30 mouse cellular contexts compared by ENCODE assay signal in the genomic region with DNA sequence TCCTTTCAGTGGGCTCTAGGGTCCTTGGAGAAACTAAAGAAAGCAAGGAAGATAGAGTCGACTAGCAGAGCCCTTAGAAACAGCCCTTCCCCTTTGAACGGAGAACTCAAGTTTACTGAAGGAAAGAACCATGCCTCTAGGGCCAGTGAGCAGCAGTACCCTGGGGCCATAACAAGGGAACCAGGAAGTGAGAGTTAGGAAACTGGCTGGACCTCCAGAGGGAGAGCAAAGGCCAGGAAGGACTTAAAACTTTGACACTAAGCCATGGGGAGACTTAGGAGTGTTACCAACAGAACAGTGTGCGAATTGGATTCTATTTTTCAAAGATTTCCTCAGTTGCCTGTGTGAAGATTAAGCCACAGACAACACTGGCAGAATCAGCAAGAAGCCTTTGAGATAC.
DNase-seq lines count a peak whose midpoint lies in the region; ATAC-seq and TF ChIP-seq lines count a peak whose summit lies in the region.
"Had no signal": no experiment of that assay in that cellular context is flagged by ENCODE, and none has a peak within 500 bp of the region (broad histone marks: within the 10 kb centered on the region; RNA-seq: fewer than 3 reads in every experiment).

No protein-coding gene starts in this region.

- H3K27ac ChIP-seq in kidney, embryonic 14.5 days (ENCODE audit: low read depth, low read length), result no peak overlapping the region
- H3K27ac ChIP-seq in lung, postnatal 0 days (ENCODE audit: low read length), result no peak overlapping the region
- H3K27ac ChIP-seq in intestine, embryonic 16.5 days (ENCODE audit: low read length), result no peak overlapping the region
- H3K27ac ChIP-seq: embryonic facial prominence, embryonic 13.5 days; forebrain, embryonic 15.5 days; heart, embryonic 15.5 days; limb, embryonic 12.5 days; liver, embryonic 13.5 days; midbrain, embryonic 12.5 days; neural tube, embryonic 15.5 days; stomach, embryonic 15.5 days had no signal

- H3K36me3 ChIP-seq in kidney, embryonic 14.5 days (ENCODE audit: control insufficient read depth, insufficient read depth, low read length), result no peaks in the 10 kb centered on the region
- no peaks in the 10 kb centered on the region for H3K36me3 ChIP-seq in lung, postnatal 0 days (ENCODE audit: insufficient read depth, low read length)
- no peaks in the 10 kb centered on the region for H3K36me3 ChIP-seq in intestine, embryonic 16.5 days (ENCODE audit: control insufficient read depth, insufficient read depth, low read length)
- H3K36me3 ChIP-seq: embryonic facial prominence, embryonic 13.5 days; forebrain, embryonic 10.5 days; forebrain, embryonic 15.5 days; heart, embryonic 15.5 days; limb, embryonic 12.5 days; liver, embryonic 13.5 days; midbrain, embryonic 12.5 days; neural tube, embryonic 15.5 days; stomach, embryonic 15.5 days had no signal

- WGBS in kidney, embryonic 14.5 days, result 81% methylated on average over 3 of the region's 3 CpGs
- 64% methylated on average over 3 of the region's 3 CpGs for WGBS in lung, postnatal 0 days
- WGBS in intestine, embryonic 16.5 days, result 59% methylated on average over 3 of the region's 3 CpGs

- H3K9ac ChIP-seq in kidney, embryonic 14.5 days (ENCODE audit: low read depth, low read length), result no peak overlapping the region
- no peak overlapping the region for H3K9ac ChIP-seq in lung, postnatal 0 days (replicated peaks; ENCODE audit: low read depth)
- H3K9ac ChIP-seq in intestine, embryonic 16.5 days (ENCODE audit: low read depth, low read length), result no peak overlapping the region
- H3K9ac ChIP-seq: embryonic facial prominence, embryonic 13.5 days; forebrain, embryonic 15.5 days; heart, embryonic 15.5 days; limb, embryonic 12.5 days; liver, embryonic 13.5 days; midbrain, embryonic 12.5 days; neural tube, embryonic 15.5 days; stomach, embryonic 15.5 days had no signal

- ATAC-seq in kidney, embryonic 14.5 days (ENCODE audit: low FRiP score, low TSS enrichment), result no peak
- ATAC-seq in lung, postnatal 0 days, result no peak
- peak; percentile 68 for ATAC-seq in intestine, embryonic 16.5 days
- ATAC-seq: CD4-positive, CD25-positive, alpha-beta regulatory T cell, adult 4 months; forebrain, embryonic 15.5 days; hindbrain, embryonic 16.5 days had no signal

- H3K4me3 ChIP-seq in kidney, embryonic 14.5 days (ENCODE audit: low read length), result no peak overlapping the region
- H3K4me3 ChIP-seq in lung, postnatal 0 days (ENCODE audit: low read depth, low read length), result no peak overlapping the region
- H3K4me3 ChIP-seq in intestine, embryonic 16.5 days (ENCODE audit: low read length), result no peak overlapping the region
- H3K4me3 ChIP-seq: embryonic facial prominence, embryonic 13.5 days; forebrain, embryonic 10.5 days; forebrain, embryonic 15.5 days; heart, embryonic 15.5 days; limb, embryonic 12.5 days; liver, embryonic 13.5 days; megakaryocyte, embryonic 14.5 days; midbrain, embryonic 12.5 days; neural tube, embryonic 15.5 days; stomach, embryonic 15.5 days had no signal

- H3K4me2 ChIP-seq in kidney, embryonic 14.5 days (replicated peaks; ENCODE audit: low read depth, low read length), result no peak overlapping the region
- H3K4me2 ChIP-seq in lung, postnatal 0 days (replicated peaks; ENCODE audit: low read depth, low read length), result no peak overlapping the region
- H3K4me2 ChIP-seq in intestine, embryonic 16.5 days (ENCODE audit: low read depth, low read length), result no peak overlapping the region
- H3K4me2 ChIP-seq: embryonic facial prominence, embryonic 13.5 days; forebrain, embryonic 15.5 days; heart, embryonic 15.5 days; limb, embryonic 12.5 days; liver, embryonic 13.5 days; midbrain, embryonic 12.5 days; neural tube, embryonic 15.5 days; stomach, embryonic 15.5 days had no signal

- no peaks in the 10 kb centered on the region for H3K9me3 ChIP-seq in kidney, embryonic 14.5 days (ENCODE audit: control insufficient read depth, low read length)
- no peaks in the 10 kb centered on the region for H3K9me3 ChIP-seq in lung, postnatal 0 days (ENCODE audit: low read length)
- H3K9me3 ChIP-seq in intestine, embryonic 16.5 days (ENCODE audit: control insufficient read depth, low read length), result no peaks in the 10 kb centered on the region
- H3K9me3 ChIP-seq: embryonic facial prominence, embryonic 13.5 days; forebrain, embryonic 10.5 days; forebrain, embryonic 15.5 days; heart, embryonic 15.5 days; limb, embryonic 12.5 days; liver, embryonic 13.5 days; midbrain, embryonic 12.5 days; neural tube, embryonic 15.5 days; stomach, embryonic 15.5 days had no signal

- no peak for TF ChIP-seq CTCF in lung, postnatal 0 days (IDR thresholded peaks at IDR 0.05)

- DNase-seq in kidney, adult 11 months, result peak; percentile 6
- peak; percentile 20 for DNase-seq in lung, postnatal 0 days (ENCODE audit: low spot score)
- no peak for DNase-seq in lung, postnatal 25 days (ENCODE audit: low spot score)
- no peak for DNase-seq in ovary, postnatal 14 days (ENCODE audit: low spot score)
- DNase-seq in embryo, embryonic 9.5 days (ENCODE audit: extremely low spot score), result no peak
- DNase-seq: cerebellum, adult 11 months; cerebellum, adult 9-10 months; embryo, embryonic 11 days; gastrocnemius, postnatal 25 days; kidney, postnatal 14 days; layer of hippocampus, adult 9-11 months; liver, embryonic 13.5 days; lung, adult 2 months; lung, postnatal 14 days; right cerebral cortex, postnatal 25 days; thymus, adult 18-20 months; thymus, postnatal 36 days had no signal

- TF ChIP-seq EP300 in lung, postnatal 0 days (IDR thresholded peaks at IDR 0.05), result no peak

- H3K27me3 ChIP-seq in kidney, embryonic 14.5 days (ENCODE audit: control insufficient read depth, insufficient read depth, low read length), result no peaks in the 10 kb centered on the region
- no peaks in the 10 kb centered on the region for H3K27me3 ChIP-seq in lung, postnatal 0 days (replicated peaks; ENCODE audit: insufficient read depth, low read length)
- H3K27me3 ChIP-seq in intestine, embryonic 16.5 days (replicated peaks; ENCODE audit: control insufficient read depth, insufficient read depth, low read length), result no peaks in the 10 kb centered on the region
- H3K27me3 ChIP-seq: embryonic facial prominence, embryonic 13.5 days; forebrain, embryonic 15.5 days; heart, embryonic 15.5 days; limb, embryonic 12.5 days; liver, embryonic 13.5 days; megakaryocyte, embryonic 14.5 days; midbrain, embryonic 12.5 days; neural tube, embryonic 15.5 days; stomach, embryonic 15.5 days had no signal

- H3K4me1 ChIP-seq in kidney, embryonic 14.5 days (ENCODE audit: control insufficient read depth, insufficient read depth, low read length), result 0 out of 2 replicates have a peak, but pooled peaks cover 5% of the 10 kb centered on the region
- H3K4me1 ChIP-seq in lung, postnatal 0 days (ENCODE audit: insufficient read depth, low read depth, low read length), result no peaks in the 10 kb centered on the region
- peaks cover 3% of the 10 kb centered on the region; the same call in 1 of the 2 replicates for H3K4me1 ChIP-seq in intestine, embryonic 16.5 days (ENCODE audit: control insufficient read depth, insufficient read depth, low read length)
- H3K4me1 ChIP-seq: forebrain, embryonic 10.5 days; forebrain, embryonic 15.5 days; midbrain, embryonic 12.5 days; neural tube, embryonic 15.5 days; stomach, embryonic 15.5 days had no signal

Comparison
In these comparisons a context has a peak if more than half of its experiments do, and no peak if none do; other contexts are left out.
1. DNase-seq: peak in kidney, adult 11 months (single experiment) and lung, postnatal 0 days (single experiment); none in lung, postnatal 25 days (single experiment), ovary, postnatal 14 days (single experiment) and embryo, embryonic 9.5 days (single experiment).